Mouse (Mus musculus): ENCODE measurements at regions not wholly inside any gene's neighbourhood (a gene's known extent, or its start where the extent isn't known, plus 50 kb on each side); places are given as distances from the start of the nearest gene placed in this dataset.

- DNase-seq, result no peak
Observed at GRCm38 (mm10) chr4:106244826-106245510, 71.0 kb upstream of the Usp24 start.

- no peak for DNase-seq
Observed at GRCm38 (mm10) chr4:106246695-106247094, 69.3 kb upstream of the Usp24 start.

GRCm38 (mm10) chr4:106247398-106247797, 68.6 kb upstream of the Usp24 start:
- no peak for DNase-seq

- DNase-seq, result no peak
Observed at GRCm38 (mm10) chr4:106248272-106248671, 67.7 kb upstream of the Usp24 start.

GRCm38 (mm10) chr4:106249028-106249782, 66.8 kb upstream of the Usp24 start:
- DNase-seq, result no peak

- DNase-seq, result no peak
Observed at GRCm38 (mm10) chr4:106250048-106250447, 66.0 kb upstream of the Usp24 start.

GRCm38 (mm10) chr4:106251430-106251829, 64.6 kb upstream of the Usp24 start:
- no peak for DNase-seq

GRCm38 (mm10) chr4:106252946-106253345, 63.1 kb upstream of the Usp24 start:
- no peak for DNase-seq

GRCm38 (mm10) chr4:106254761-106255475, 61.1 kb upstream of the Usp24 start:
- no peak for DNase-seq

- DNase-seq, result no peak
Observed at GRCm38 (mm10) chr4:106255959-106256609, 59.9 kb upstream of the Usp24 start.

- no peak for DNase-seq
Observed at GRCm38 (mm10) chr4:106261404-106261803, 54.6 kb upstream of the Usp24 start.

- DNase-seq, result no peak
Observed at GRCm38 (mm10) chr4:106261901-106262560, 54.0 kb upstream of the Usp24 start.

- no peak for DNase-seq
Observed at GRCm38 (mm10) chr4:106262751-106263725, 53.0 kb upstream of the Usp24 start.

All from spleen, adult 18-20 months (tissue).